In the genomic region with DNA sequence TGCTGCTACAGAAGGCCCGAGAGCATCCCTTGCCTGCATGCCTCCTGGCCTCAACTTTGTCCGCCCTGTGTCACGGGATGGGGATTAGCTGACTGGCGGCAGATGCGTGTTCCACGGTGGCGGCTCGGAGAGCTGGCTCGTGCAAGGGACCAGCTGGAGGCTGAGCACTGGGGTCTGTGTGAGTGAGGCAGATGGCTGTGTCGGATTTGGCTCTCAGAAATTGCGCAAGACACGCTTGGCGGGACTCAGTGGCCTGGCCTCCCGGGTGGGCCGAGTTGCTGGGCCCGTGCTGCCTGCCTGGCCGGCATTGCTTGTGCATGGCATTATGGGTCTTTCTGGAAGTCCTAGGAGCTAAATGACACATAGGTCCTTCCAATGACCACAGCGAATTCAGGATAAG, we compare ENCODE assay signal across 8 mouse cellular contexts.
DNase-seq lines count a peak whose midpoint lies in the region; ATAC-seq and TF ChIP-seq lines count a peak whose summit lies in the region.

No protein-coding gene starts in this region.

- H3K27me3 ChIP-seq in forebrain, embryonic 10.5 days (ENCODE audit: poor library complexity, severe bottlenecking) = peaks cover 97% of the 10 kb centered on the region
- peaks cover 95% of the 10 kb centered on the region for H3K27me3 ChIP-seq in hindbrain, embryonic 10.5 days (ENCODE audit: insufficient read depth, poor library complexity, severe bottlenecking)

- H3K36me3 ChIP-seq in forebrain, embryonic 10.5 days (replicated peaks) = no peaks in the 10 kb centered on the region
- H3K36me3 ChIP-seq in hindbrain, embryonic 10.5 days = no peaks in the 10 kb centered on the region

- H3K9me3 ChIP-seq in forebrain, embryonic 10.5 days = no peaks in the 10 kb centered on the region
- H3K9me3 ChIP-seq in hindbrain, embryonic 10.5 days = no peaks in the 10 kb centered on the region

- H3K27ac ChIP-seq in forebrain, embryonic 10.5 days = peak overlapping the region; percentile 78
- H3K27ac ChIP-seq in hindbrain, embryonic 10.5 days = peak overlapping the region; percentile 66

- ATAC-seq in erythroblast, adult 5-6 weeks (replicated peaks; ENCODE audit: low FRiP score, poor library complexity, severe bottlenecking) = no peak

- TF ChIP-seq CTCF in lung, adult 2 months (IDR thresholded peaks at IDR 0.05; ENCODE audit: insufficient read depth, low read length) = no peak

- no peak for TF ChIP-seq POLR2A in lung, adult 2 months (IDR thresholded peaks at IDR 0.05; ENCODE audit: borderline replicate concordance, extremely low read depth, low read depth, low read length)

- DNase-seq in lung, adult 18-20 months = peak; percentile 70 to 74
- DNase-seq in lung, adult 2 months = no peak
- DNase-seq in forebrain, embryonic 10.5 days (ENCODE audit: extremely low spot score, low spot score) = peak; percentile 52
- peak; percentile 65 for DNase-seq in hindbrain, embryonic 10.5 days (ENCODE audit: low spot score)
- DNase-seq in lung, postnatal 36 days = peak; percentile 78
- DNase-seq in kidney, postnatal 10 days = no peak
- no peak for DNase-seq in frontal cortex, postnatal 14 days (ENCODE audit: low spot score in 2 of 2)

- no peaks in the 10 kb centered on the region; the same call in 1 of the 2 replicates for H3K4me1 ChIP-seq in lung, adult 2 months (ENCODE audit: control insufficient read depth, insufficient read depth, low read length)
- peaks cover 81% of the 10 kb centered on the region for H3K4me1 ChIP-seq in forebrain, embryonic 10.5 days
- H3K4me1 ChIP-seq in hindbrain, embryonic 10.5 days (replicated peaks) = peaks cover 89% of the 10 kb centered on the region

- 77% methylated on average over 18 of the region's 18 CpGs for WGBS in lung, adult 2 months
- 59% methylated on average over 18 of the region's 18 CpGs for WGBS in forebrain, embryonic 10.5 days
- WGBS in hindbrain, embryonic 10.5 days = 63% methylated on average over 18 of the region's 18 CpGs

- no peak overlapping the region for H3K4me3 ChIP-seq in lung, adult 2 months (replicated peaks; ENCODE audit: extremely low read depth, low read depth, low read length)
- no peak overlapping the region for H3K4me3 ChIP-seq in forebrain, embryonic 10.5 days
- H3K4me3 ChIP-seq in hindbrain, embryonic 10.5 days = no peak overlapping the region

Comparison
In these comparisons a context has a peak if more than half of its experiments do, and no peak if none do; other contexts are left out.
1. DNase-seq: peak in lung, adult 18-20 months (2 of 2), forebrain, embryonic 10.5 days (single experiment), hindbrain, embryonic 10.5 days (single experiment) and lung, postnatal 36 days (single experiment); none in lung, adult 2 months (single experiment), kidney, postnatal 10 days (single experiment) and frontal cortex, postnatal 14 days (0 of 2).